Mouse (Mus musculus) E14TG2a.4 (cell line): ENCODE results near the gene Cxcl10.

ENCODE experiments used
- H3K27me3 ChIP-seq: 2 replicates; pipeline ENCODE4 v1.6.1; 2014; ENCODE audit warnings: low read length, control low read depth; ENCODE audit not compliant: insufficient read depth
- H3K36me3 ChIP-seq: 2 replicates; pipeline ENCODE4 v1.6.1; 2014; ENCODE audit warnings: low read length, control low read depth; ENCODE audit not compliant: insufficient read depth
- H3K4me1 ChIP-seq: replicated peaks from 2 replicates; pipeline ENCODE4 v1.6.1; 2014; ENCODE audit warnings: low read depth, low read length, control low read depth
- H3K4me3 ChIP-seq: replicated peaks from 2 replicates; pipeline ENCODE4 v1.5.1; 2014; ENCODE audit warnings: mild to moderate bottlenecking, low read length
- H3K9me3 ChIP-seq: 2 replicates; pipeline ENCODE4 v1.6.1; 2014; ENCODE audit warnings: low read length, control low read depth
- CTCF ChIP-seq: conservative IDR thresholded peaks from 2 replicates; pipeline ENCODE4 v1.5.1; 2014; ENCODE audit warnings: low read length
- NANOG ChIP-seq: IDR thresholded peaks from 2 replicates; pipeline ENCODE4 v1.6.1; 2014; ENCODE audit warnings: borderline replicate concordance, low read length, mixed read lengths
- POU5F1 ChIP-seq: IDR thresholded peaks from 2 replicates; pipeline ENCODE4 v1.6.1; 2014; ENCODE audit warnings: low read length, borderline replicate concordance

The Cxcl10 gene

DNA sequence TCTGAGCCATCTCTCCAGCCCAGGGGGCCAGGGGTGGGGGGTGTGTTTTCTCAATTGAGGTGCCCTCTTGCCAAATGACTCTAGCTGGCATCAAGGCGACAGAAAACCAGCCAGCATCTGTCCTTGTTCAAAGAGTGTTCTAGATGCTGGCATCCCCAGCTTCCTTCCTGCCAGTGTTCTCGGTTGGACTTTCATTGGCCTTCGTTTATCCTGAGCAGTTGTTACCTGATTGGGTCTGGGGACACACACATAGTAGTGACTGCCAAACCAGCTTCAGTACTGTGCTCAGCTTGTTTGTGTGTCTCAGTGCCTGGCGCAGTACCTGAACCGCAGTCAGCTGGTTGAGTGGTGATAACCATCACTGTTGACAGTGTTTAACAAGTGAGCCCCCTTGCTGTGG, 37.4 kb upstream of the Cxcl10 start:
- no peaks in the 10 kb centered on the region for H3K9me3 ChIP-seq
- no peaks in the 10 kb centered on the region for H3K36me3 ChIP-seq
- TF ChIP-seq NANOG (no peak), POU5F1 (no peak), CTCF (no peak)
- peaks cover 31% of the 10 kb centered on the region for H3K27me3 ChIP-seq
- H3K4me1 ChIP-seq = peaks cover 14% of the 10 kb centered on the region
- no peak overlapping the region for H3K4me3 ChIP-seq

DNA sequence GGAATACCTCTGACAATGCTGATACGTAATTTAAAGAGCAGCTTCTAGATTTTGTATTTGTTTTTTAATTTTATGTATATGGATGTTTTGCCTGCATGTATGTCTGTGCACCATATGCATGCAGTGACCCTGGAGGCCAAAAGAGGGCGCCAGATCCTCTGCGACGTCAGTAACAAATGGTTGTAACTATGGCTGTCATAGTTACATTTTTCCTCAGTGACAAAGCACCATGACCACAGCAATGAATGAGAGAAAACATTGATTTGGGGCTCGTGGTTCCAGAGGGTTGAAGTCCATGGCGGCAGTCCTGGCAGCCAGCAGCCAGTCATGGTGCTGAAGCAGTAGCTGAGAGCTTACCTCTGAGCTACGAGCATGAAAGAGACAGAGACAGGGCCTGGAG, 36.2 kb upstream of the Cxcl10 start:
- peaks cover 11% of the 10 kb centered on the region for H3K4me1 ChIP-seq

DNA sequence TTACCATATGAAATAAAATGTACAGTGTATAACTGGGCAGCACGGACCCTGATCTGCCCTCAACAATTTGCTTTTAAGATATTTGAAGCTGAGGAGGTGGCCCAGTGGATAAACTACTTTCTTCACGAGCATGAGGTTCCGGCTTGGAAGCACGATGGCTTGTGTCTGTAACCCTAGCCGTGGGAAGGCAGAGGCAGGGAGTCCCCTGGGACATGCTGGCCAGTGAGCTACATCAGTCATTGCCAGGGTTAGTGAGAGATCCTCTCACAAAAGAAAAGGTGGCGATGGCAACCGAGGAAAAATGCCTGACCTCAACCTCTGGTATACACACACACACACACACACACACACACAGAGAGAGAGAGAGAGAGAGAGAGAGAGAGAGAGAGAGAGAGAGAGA, 35.1 kb upstream of the Cxcl10 start:
- H3K36me3 ChIP-seq = no peaks in the 10 kb centered on the region
- no peaks in the 10 kb centered on the region for H3K9me3 ChIP-seq
- TF ChIP-seq NANOG (no peak), CTCF (no peak), POU5F1 (no peak)
- peaks cover 11% of the 10 kb centered on the region for H3K4me1 ChIP-seq
- H3K27me3 ChIP-seq = peaks cover 8% of the 10 kb centered on the region
- no peak overlapping the region for H3K4me3 ChIP-seq

More for the DNA sequence above, 36.2 kb upstream of the Cxcl10 start:
- H3K27me3 ChIP-seq = peaks cover 19% of the 10 kb centered on the region
- peak; percentile 95 for TF ChIP-seq CTCF
- no peak for TF ChIP-seq NANOG
- no peaks in the 10 kb centered on the region for H3K36me3 ChIP-seq
- H3K9me3 ChIP-seq = no peaks in the 10 kb centered on the region
- H3K4me3 ChIP-seq = no peak overlapping the region

DNA sequence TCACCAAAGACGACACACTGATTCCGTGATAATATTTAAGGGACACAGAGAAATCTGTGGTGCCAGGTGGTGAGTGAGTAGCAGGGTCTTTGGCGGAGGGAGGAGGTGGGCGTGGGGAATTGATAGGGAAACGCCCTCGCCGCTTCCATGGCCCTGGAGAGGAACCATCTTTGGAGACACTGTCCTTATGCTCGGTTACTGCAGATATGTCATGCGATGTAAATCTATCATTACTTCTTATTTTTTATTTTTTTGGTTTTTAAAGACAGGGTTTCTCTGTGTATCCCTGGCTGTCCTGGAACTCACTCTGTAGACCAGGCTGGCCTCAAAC, 33.6 kb upstream of the Cxcl10 start:
- Histone ChIP-seq H3K9me3 (no peaks in the 10 kb centered on the region), H3K4me3 (no peak overlapping the region), H3K36me3 (no peaks in the 10 kb centered on the region), H3K4me1 (peaks cover 11% of the 10 kb centered on the region), H3K27me3 (peaks cover 2% of the 10 kb centered on the region; the same call in 1 of the 2 replicates)
- TF ChIP-seq CTCF = no peak
- no peak for TF ChIP-seq NANOG
- TF ChIP-seq POU5F1 = no peak

DNA sequence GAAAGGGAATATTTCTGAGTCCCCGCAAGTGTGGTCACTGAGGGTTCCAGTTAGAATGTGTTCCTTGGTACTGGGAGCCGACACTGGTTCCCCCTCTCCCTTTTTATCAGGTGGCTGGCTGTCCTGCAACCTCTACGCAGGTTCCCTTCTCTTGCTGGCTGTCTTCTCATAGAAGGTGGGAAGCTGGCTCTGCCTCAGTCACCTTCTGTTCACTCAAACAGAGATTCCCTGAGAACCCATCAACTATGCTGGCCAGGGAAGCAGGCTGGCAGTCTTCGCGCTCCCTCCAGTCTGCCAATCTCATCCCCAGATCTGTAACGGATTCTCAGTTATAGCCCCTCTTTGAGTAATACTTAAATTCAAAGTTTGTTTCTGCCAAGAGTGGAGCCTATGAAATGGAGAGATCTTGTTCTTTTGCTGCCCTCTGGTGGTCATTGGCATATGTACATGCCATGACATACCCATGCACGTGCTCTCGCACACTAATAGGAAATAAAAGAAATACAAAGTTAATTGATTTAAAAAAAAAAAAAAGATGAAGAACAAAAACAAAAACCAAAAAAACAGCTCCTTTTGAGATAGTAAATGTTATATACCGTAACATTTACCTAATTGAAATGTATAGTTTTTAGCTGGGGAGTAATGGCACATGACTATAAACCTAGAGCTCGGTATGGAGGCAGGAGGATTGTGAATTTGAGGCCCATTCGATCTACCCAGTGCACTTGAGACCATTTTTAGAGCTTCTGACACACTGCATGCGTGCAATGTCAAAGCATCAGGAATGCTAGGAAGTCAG, 33.1 kb upstream of the Cxcl10 start:
- no peaks in the 10 kb centered on the region for H3K9me3 ChIP-seq
- peaks cover 15% of the 10 kb centered on the region for H3K4me1 ChIP-seq
- no peak overlapping the region for H3K4me3 ChIP-seq
- H3K27me3 ChIP-seq = no peaks in the 10 kb centered on the region
- no peaks in the 10 kb centered on the region for H3K36me3 ChIP-seq
- TF ChIP-seq CTCF = peak; percentile 65
- no peak for TF ChIP-seq NANOG

DNA sequence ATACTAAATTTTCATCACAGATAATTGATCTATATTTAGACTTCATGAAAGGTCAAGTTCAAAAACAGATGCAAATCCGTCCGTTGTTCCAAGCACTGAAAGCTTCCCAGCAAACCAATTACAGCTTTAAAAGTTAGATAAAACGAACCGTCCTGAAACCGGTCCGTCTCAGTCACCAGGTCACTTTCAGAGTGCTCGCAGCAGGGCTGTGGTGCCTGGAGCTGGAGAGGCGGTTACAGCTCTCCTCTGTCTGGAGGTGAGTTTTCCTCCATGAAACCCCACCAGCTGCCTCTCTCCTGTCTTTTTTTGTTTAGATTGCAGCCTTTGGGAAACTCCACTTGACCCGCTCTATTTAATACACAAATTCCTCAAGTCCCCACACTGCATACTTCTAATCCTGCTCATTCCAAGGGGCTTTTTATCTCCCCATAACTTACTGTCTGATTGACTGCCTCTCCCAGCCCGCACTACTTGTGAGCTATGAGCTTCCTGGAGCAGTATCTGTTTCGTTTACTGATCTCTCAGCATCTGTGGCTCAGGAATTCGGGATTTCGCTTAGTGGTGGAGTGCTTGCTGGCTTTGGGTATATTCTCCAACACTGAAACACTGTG, 28.2 kb upstream of the Cxcl10 start:
- Histone ChIP-seq H3K4me1 (peaks cover 11% of the 10 kb centered on the region; the same call in 1 of the 2 replicates), H3K4me3 (no peak overlapping the region), H3K27me3 (peaks cover 18% of the 10 kb centered on the region), H3K9me3 (no peaks in the 10 kb centered on the region), H3K36me3 (no peaks in the 10 kb centered on the region)
- TF ChIP-seq NANOG (no peak), CTCF (no peak), POU5F1 (no peak)

DNA sequence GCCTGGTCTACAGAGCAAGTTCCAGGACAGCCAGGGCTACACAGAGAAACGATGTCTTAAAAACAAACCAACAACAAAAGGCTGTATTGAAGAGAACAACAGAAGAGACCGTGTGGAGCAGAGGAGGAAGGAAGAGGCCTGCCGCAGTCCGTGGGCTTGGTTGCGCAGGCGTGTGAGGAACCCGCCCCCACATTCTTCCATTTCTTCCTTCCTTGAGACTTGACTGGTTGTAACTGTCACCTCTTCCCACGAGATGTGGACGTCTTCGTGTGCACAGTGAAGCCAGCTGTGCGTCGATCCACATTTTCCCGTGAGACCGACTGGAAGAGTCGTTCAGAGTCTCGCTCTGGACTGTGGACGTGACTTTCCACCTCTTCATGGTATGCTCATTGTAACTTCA, 26.7 kb upstream of the Cxcl10 start:
- TF ChIP-seq POU5F1 (no peak), NANOG (no peak), CTCF (no peak)
- Histone ChIP-seq H3K4me3 (no peak overlapping the region), H3K36me3 (no peaks in the 10 kb centered on the region), H3K27me3 (peaks cover 21% of the 10 kb centered on the region), H3K9me3 (no peaks in the 10 kb centered on the region), H3K4me1 (peaks cover 12% of the 10 kb centered on the region)

DNA sequence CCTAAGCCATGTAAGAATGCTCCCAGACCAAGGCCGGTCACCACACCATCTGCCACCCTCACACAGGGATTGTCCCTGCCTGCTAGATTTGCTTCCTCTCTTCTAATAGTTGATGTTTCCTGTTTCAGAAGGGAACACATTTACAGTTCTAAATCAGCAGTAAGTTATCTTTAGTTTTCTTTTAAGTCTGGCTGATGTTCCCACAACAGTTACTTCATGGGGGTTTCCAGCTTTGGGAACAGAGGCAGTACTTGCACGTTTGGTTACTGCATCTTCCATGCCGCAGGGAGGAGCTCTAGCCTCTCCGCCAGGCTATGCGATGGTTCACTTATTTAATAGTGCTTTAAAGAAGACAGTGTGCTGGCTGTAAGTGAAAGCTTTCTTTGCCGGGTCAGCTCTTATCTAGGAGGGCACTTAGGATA, 26.0 kb upstream of the Cxcl10 start:
- Histone ChIP-seq H3K9me3 (no peaks in the 10 kb centered on the region), H3K27me3 (peaks cover 21% of the 10 kb centered on the region), H3K4me1 (peaks cover 12% of the 10 kb centered on the region), H3K36me3 (no peaks in the 10 kb centered on the region), H3K4me3 (no peak overlapping the region)
- TF ChIP-seq NANOG = no peak
- no peak for TF ChIP-seq CTCF
- no peak for TF ChIP-seq POU5F1

DNA sequence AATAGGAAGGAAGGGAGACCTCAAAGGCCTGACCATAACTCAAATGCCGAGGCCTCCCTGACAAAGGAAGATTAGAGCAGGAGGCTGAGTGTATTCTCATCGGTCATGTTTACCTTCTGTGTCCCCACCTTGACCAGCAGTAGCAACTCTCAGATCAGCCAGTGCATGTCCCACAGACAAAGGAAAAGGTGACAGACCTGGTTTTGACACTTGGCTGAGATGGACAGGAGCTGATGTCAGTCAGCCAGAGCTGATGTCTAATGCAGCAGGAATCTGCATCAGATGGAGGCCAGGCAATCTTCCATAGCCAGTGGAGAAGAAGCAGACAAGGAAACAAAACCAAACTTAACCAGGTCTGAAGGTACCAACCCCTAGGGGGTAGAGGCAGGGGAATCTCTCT, 23.9 kb upstream of the Cxcl10 start:
- H3K4me1 ChIP-seq = peaks cover 12% of the 10 kb centered on the region
- H3K4me3 ChIP-seq = no peak overlapping the region
- no peaks in the 10 kb centered on the region for H3K36me3 ChIP-seq
- peaks cover 24% of the 10 kb centered on the region for H3K27me3 ChIP-seq
- H3K9me3 ChIP-seq = no peaks in the 10 kb centered on the region
- TF ChIP-seq POU5F1 (no peak), NANOG (no peak), CTCF (no peak)
